Mouse (Mus musculus) retina, embryonic 14.5 days (tissue): ENCODE results near the gene Pnmt.

Experiments
- DNase-seq: peaks from one replicate; pipeline ENCODE4 v3.0.0-alpha.2; 2015; ENCODE audit warnings: low spot score

Gene Pnmt

DNA sequence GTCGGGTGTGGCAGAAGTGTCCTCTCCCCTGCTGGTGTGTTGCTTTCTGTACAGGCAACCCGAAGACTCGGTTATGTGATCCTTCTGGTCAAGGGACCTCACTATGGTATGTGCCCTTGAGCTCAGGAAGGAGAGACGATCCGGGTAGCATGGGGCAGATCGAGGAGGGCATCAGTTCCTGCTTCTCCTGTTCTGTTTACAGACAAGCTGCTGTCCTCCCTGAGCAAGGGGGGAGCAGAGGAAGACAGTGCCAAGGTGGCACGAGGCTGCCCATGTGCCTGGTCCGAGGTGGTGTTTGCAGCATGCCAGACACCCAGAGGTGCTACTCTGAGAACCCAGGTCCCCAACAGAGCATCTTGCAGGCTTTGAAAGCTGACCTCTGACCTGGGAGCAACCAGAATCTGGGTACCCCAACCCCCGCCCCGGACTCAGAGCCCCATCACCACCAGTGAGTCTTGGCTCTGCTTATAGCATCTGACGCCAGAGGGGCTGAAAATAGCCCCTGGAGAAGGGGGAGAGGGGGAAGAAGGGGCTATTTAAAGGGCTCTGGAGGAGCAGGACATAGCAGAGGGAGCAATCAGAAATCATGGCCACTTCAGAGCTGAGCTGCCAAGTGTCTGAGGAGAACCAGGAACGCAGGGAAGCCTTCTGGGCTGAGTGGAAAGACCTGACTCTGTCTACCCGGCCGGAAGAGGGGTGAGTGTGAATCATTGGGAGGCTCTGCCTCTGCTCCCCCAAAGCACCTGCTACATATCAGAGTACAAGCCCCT is 2.8 kb upstream of the Pnmt start, which contains the start of gene Tcap:
Gene Tcap, plus strand, starts transcription at position 551 of the 770 bp plus-strand sequence.
- no peak for DNase-seq

DNA sequence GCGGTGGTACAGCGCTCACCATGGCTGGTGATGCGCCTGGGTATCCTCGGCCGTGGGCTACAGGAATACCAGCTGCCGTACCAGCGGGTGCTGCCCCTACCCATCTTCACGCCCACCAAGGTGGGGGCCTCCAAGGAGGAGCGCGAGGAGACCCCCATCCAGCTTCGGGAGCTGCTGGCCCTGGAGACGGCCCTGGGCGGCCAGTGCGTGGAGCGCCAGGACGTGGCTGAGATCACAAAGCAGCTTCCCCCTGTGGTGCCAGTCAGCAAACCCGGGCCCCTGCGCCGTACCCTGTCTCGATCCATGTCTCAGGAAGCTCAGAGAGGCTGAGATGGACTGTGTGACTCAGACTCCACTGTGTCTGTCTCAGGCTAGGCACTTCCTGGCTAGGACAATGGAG is 2.0 kb upstream of the Pnmt start:
- no peak for DNase-seq

DNA sequence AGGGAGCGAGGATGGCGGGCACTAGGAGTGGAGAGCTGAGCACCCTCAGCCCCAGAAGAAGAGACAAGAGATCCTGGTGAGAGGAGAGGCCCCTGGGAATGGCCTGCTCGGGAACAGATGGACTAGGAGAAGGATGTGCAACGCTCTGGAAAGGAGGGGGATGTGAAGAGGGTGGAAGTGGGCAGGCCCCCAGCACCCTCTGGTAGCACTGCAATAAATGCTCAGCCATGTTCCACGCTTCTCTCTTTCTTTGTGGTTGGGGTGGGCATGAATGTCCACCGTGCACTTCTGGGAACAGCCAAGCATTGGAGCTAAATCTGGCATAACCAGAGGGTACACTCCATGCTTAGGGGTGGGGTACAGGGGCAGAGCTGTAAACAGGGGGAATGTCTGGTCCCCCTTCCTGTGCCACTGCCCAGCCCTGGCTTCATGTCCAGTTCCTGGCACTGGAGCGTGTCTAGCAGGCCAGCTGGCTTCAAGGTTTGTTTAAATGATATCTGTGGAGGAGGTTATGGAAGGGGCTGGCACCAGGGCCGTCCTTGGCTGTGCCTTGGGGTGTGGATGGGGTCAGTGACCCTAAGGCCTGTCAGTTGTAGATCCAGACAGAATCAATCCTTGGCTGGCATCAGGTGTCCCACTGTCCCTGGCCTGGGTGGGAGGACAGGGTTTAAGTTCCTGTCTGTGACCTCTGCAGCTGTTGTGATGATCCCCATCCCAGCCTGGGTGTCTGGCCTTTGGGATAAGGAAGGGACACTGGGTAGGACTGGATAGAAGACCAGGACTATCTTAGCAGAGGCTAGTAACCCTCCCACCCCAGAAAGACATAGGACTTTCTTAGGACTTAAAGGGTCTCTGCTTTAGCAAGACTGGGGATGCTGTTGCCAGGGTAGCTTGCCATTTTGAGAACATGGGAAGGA is 1.3 kb upstream of the Pnmt start:
- DNase-seq: no peak

DNA sequence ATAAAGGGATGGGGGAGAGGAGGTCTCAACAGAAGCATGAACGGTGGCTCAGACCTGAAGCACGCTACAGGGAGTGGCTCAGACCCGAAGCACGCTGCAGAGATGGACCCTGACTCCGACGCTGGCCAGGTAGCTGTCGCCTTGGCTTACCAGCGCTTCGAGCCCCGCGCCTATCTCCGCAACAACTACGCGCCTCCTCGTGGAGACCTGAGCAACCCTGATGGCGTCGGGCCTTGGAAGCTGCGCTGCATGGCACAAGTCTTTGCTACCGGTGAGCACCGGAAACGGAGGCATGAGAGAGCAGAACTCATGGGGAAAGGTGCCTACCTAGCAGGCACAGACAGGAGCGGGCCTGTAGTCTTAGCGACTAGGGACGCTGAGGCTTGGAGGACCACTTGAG is 346 bp downstream of the Pnmt start:
- DNase-seq: no peak

DNA sequence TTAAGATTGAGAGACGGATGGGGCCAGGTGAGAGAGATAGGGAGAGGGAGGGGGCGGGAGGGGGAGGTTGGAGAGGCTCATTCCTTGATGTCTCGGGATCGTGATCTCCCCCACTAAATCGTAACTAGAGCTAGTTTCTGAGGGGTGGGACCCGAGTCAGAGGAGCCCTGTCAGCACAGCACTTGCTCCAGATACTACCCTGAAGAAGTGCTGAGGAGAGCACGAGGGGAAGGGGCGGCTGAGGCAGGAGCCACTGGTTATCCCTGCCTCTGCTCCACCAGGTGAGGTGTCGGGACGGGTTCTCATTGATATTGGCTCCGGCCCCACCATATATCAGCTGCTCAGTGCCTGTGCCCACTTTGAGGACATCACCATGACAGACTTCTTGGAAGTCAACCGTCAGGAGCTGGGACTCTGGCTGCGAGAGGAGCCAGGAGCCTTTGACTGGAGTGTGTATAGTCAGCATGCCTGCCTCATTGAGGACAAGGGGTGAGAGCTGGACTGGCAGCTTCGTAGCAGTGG is 867 bp downstream of the Pnmt start:
- no peak for DNase-seq

DNA sequence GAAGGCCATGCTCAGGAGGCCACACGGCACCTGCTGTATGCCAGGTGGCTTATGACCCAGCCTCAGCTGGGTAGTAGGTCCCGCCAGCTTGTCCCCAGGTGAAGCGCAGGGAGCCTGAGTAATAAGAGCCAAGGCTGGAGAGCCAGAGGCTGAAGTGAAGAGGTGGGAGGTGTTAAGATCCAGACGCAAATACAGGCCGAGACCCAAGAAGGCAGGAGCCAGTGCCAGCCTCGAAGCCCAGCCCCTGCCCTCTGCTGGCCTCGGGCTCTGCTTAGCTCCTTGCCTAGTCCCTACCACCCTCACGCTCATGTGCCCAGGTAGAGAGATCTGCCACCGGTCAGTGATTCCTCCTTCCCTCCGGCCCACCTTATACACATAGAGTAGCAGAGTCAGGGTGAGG is 2.0 kb downstream of the Pnmt start:
- no peak for DNase-seq

DNA sequence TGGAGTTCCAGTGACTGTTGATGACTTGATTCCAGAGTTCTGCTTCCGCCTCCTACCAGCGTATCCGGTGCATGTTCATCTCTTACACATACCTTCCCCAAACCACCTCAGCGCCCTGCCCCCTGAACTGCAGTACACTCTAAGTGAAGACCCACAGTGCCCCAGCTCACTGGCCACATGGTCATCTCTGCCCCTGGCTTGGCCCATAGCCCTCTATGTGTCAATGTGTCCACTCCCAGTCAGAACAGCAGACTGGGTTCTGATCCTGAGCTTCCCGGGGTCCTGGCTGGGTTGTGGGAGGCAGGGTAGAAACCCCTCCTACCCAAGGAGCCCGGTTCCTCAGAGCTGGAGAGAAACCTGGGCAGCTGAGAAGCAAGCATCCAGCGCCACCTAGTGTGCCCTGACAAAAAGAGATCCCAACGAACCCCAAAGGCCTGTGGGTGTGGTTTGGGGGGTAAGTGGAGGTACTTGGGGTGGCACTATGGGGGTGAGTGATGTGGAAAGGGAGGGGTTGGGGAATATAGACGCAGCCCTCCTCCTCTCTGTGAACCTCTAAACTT is 3.1 kb downstream of the Pnmt start:
- DNase-seq: peak; percentile 75

DNA sequence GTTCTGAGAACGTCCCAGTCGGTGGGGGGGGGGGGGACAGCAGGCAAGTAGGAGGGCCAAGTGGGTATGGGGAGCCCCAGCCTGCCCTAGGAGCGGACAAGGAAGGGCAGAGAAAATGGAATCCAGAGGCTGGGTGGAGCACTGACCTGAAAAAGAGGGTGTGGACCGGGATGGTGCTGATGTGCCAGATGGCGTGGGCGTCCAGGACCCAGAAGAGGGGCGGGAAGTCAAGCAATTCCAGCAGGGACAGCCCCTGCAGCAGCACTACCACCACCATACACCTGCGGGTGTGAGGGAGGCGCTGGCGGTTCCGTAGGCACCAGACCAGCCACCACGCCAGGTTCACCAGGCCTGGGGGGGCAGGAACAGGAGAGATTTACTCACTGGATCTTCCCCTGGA is 3.9 kb downstream of the Pnmt start:
- no peak for DNase-seq

DNA sequence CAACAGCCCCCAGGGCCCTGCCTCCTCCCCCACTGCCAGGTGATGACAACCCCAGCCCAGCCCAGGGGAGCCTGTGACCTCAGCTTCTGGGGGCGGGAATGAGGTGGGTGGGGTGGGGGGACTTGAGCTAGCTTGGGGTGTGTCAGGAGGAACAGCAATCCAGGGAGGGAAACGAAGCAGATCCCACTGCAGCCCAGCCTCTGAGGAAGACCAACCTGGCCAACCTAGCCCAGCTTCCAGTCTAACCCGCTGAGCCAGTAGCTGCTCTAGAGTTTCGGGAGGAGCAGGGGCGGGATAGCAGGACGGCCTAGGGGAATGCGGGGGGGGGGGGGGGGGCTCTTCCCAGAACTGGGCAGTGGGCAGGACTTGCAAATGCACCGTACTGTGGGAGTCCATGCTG is 5.8 kb downstream of the Pnmt start:
- DNase-seq: no peak

DNA sequence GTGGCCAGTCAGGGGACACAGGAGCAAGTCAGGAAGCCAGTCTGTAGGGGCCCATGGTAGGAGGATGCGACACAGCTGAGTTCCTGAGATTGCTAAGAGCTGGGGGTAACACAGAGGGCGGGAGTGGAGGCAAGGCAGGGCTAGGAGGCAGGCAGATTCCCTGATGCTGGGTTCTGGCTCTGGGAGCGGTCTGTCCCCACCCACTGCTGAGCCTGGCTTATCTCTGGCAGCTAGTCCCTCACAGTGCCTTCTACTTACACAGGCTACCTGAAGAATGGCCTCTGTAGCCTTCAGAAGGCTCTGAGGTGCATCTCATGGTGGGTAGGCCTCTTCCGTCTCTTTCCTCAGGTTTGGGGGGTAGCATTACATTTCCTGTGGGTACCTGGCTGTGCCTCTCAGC is 6.4 kb downstream of the Pnmt start:
- no peak for DNase-seq

DNA sequence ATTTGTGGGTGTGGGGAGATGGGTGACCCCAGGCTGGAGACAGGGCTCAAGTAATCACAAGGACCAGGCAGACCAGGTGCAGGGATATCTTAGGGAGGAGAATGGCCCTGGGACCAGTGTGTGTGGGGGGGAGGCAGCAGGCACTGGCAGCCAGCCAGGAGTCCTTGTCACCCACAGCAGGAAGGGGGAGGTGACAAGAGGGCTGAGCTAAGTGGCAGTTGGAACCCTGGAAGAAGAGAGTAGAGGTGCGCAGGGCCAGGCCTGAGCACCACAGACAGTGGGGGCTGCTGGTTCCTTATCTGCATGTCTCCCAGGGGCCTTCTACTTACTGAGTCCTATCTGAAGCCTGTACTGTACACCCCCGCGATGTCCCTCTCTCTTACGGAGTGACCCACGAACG is 7.1 kb downstream of the Pnmt start:
- DNase-seq: no peak

DNA sequence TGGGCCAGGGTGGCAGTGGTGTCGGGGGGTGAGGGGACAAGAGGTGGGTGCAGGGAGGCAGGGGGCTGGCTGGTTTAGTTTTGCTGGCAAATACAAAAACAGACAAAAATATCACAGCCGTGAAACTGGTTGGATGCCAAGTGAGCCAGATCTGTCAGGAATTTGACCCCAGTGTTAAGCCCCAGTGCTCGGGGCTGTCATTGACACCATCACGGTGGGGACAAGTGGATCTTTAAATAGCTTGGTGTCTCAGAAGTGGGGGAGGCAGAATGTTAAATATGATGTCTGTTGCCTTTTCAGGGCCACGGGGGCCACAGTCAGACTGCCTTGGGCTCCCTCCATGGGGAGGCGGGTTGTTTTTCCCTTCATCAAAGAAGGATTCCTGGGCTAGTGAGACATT is 8.1 kb downstream of the Pnmt start:
- DNase-seq: no peak

DNA sequence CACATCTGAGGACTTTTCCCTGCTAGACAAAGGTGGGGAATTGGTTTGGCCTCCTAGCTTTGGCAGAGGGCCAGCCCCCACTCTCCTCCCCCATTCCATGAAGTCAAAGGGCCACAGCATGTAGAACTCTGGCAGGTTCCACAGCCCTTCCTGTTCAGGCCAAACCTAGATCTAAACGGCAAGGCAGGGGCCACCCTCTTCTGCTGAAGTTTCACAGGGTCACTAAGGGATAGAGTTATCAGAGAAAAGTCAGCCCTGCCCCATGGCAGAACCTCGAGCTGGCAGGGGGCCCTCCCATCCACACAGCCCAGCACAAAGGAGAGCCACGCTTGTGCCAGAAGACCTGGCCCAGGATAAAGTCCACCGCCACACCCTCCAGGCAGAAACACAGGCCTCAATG is 8.8 kb downstream of the Pnmt start:
- no peak for DNase-seq

DNA sequence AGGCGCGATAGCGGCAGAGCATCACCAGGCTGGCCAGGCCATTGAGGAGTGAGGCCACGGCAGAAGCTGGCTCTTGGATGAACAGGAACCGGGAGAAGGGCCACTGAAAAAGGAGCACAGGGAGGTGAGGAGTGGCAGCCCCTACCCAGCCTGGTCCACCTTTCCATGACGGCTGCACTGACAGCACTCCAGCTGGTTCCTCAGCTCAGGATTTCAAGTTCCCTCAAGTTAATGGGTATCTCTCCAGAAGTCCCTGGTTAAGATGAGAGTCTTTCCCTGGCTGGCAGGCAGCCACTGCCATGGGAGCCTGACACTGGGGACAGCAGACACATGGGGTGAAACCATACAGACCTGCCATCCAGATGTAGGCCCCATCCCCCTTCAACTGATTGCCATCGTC is 11.7 kb downstream of the Pnmt start:
- DNase-seq: no peak

DNA sequence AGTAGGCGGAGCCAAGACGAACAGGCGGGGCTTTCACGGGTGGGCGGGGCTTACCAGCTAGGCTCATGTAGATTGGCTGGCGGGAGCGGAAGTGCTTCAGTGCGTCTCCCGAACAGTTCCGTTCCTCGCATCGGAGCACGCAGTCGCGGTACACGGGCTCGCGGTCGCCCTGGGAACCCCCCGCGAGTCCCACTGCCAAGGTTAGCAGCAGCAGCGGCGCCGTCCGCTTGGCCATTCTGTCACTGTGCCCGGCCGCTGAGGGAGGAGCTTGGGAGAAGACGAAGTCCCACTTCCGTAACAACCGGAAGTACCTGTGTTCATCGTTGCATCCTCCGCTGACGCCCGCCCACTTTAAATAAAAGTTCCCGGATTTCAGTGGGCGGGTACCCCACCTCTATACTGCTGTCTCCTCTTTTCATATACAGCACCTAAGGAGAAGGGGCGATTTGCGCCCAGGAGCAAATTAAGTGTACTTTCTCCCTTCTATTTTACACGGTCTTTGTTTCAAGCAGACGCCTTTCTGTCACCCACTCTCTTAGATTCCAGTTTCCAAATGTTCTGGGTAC is 14.0 kb downstream of the Pnmt start, which contains the start of gene Pgap3:
Gene Pgap3, minus strand, starts transcription at position 330 of the 566 bp plus-strand sequence.
- peak; percentile 94 for DNase-seq

DNA sequence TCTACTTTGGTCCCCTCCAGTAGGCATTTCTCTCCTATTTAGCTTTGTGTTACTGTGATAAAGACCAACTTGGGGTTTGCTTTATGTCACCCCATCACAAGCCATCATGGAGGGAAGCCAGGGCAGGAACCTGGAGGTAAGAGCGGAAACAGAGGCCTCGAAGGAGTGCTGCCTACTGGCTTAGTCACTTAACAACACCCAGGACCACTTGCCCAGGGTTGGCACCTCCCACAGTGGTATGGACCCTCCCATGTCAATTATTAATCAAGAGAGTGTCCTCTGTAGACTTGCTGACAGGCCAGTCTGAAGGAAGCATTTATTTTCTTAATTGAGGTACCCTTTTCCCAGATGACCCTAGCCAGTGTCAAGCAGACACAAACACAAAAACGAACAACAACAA is 14.6 kb downstream of the Pnmt start:
- DNase-seq: no peak

DNA sequence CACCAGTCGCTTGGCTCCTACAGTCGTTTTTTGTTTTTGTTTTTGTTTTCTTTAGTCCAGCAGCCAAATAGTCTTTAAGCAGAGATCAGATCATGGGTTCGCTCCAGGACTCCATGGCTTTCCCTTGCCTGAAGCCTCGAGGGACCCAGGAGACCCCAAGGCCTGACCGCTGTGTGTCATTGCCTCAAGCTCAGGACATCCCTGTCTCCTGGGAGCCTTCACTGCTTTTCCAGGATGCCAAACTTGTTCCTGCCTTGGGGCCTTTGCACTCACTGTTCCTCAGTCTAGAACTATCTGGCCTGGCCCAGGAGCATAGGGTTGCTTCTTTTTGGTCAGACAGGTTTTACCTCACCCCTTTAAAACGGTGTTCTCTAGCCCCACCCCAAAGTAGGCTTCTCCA is 20.4 kb downstream of the Pnmt start:
- no peak for DNase-seq

DNA sequence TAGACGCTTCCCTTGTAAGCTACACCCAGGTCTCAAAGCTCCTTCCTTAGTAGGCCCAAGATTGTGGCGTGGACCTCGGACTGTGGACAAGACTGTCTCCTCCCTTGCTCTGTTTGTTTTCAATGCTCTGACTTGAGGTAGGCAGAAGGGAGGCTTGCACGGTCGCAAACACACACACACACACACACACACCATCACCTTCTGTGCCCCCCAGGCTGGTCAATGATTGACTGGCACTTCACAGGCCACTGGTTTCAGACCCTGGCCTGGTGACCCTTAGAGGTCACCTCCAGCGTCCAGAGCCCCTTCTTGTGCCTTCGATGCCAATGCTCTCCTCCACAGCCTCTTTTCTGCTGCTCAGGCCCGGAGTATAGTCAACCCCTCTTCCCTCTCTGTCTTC is 22.6 kb downstream of the Pnmt start:
- no peak for DNase-seq

DNA sequence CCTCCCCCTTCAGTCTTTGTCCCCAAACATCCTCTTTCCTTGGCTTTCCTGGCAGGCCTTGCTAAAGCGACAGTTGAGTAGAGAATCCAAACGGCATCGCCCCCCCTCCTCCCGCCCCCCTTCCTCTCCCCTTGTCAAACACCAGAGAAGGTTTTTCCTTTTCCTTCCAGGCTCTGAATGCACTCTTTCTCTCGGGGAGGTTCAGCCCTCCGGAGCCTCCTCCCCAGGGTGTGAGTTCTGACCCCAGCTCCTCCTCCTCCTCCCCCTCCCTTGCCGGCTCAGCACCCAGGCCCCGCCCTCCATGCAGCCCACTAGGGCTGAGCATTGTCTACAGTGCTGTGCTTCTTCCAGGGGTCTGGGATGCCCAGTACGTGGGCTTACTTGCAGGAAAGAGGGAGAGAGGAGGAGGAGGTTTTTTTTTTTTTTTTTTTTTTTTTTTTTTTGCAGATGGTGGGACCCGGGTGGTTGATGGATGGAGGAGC is 23.1 kb downstream of the Pnmt start:
- peak; percentile 49 for DNase-seq

DNA sequence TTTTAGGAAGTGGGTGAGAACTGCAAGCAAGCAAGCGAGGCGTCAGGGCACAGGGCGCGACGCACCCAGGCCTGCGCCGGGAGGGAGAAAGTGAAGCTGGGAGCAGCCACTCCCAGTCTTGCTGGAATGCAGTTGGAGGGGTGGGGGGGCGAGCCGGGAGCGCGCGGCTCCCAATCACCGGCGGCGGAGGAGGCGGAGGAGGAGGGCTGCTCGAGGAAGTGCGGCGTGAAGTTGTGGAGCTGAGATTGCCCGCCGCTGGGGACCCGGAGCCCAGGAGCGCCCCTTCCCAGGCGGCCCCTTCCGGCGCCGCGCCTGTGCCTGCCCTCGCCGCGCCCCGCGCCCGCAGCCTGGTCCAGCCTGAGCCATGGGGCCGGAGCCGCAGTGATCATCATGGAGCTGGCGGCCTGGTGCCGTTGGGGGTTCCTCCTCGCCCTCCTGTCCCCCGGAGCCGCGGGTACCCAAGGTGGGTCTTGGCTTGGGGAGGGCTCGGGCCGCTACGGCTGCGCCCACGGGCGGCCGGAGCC is 26.1 kb downstream of the Pnmt start, which contains the start of gene Erbb2:
Gene Erbb2, plus strand, starts transcription at position 198 of the 524 bp plus-strand sequence.
- peak; percentile 74 for DNase-seq

DNA sequence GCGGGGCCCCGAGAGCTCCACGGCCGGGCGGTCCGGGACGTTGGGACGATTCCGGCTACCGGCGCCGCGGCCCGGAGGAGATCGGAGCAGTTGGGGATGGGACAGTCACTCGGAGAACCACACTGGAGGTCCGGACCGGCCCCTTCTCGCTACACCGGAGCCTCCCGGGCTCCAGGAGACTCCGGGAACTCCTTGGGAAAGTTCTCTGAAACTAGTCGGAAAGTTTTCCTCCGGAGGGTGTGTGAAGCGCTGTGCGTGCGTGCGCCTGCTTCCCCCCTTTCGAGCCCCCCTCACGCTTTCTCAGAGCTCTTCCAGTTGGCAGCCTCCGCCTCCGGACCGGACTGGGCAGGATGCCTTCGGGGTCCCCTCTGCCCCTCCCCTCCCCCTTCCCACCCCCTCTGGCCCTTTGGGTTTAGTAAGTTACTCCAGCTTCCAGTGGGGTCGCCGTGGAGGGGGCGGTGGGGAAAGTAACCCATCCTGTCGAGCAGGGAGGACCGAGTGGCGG is 26.6 kb downstream of the Pnmt start:
- peak; percentile 48 for DNase-seq

DNA sequence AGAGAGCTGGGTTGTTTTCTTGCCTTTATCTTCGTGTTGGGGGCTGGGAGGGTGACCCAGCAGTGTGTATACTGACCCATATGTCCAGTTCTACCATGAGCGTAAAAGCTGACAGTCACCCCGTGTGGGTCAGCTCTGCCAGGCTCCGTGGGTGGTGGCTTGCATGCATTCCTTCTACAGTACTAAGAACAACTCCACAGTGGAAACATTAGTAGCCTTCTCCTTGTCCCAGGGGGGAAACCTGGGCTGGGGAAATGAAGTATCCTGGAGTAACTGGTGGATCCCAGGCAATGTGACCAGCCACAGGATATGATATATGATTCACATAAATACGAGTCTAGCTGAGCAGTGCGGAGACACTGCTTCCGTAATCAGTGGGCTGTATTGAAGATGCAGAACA is 27.5 kb downstream of the Pnmt start:
- DNase-seq: peak; percentile 13
